8 mouse cellular contexts compared by ENCODE assay signal in genomic region chrX:157818207-157818920, GRCm38 (mm10). TPM values are rescaled to one million over a fixed set of nuclear protein-coding genes. Genes with fewer than 3 reads are reported as not detected.
DNase-seq lines count a peak whose midpoint lies in the region; ATAC-seq and TF ChIP-seq lines count a peak whose summit lies in the region.

Gene Klhl34 (plus strand): TSS chrX:157818435.

- H3K27me3 ChIP-seq in lung, postnatal 0 days (replicated peaks; ENCODE audit: insufficient read depth, low read length): no peaks in the 10 kb centered on the region
- no peaks in the 10 kb centered on the region for H3K27me3 ChIP-seq in thymus, adult 2 months (ENCODE audit: control insufficient read depth, insufficient read depth, low read length)

- intact Hi-C loops in heart, postnatal 10 days (cut with DNase I): no loop called here

- peak; percentile 10 for DNase-seq in lung, postnatal 0 days (ENCODE audit: low spot score)
- DNase-seq in lung, adult 2 months: no peak
- DNase-seq in embryo, embryonic 9.5 days (ENCODE audit: extremely low spot score): peak; percentile 15
- peak; percentile 8 to 23 for DNase-seq in heart, postnatal 10 days
- DNase-seq in thymus, adult 2 months: no peak
- no peak for DNase-seq in thymus, adult 18-20 months
- DNase-seq in adipocyte (ENCODE audit: low spot score): no peak

- H3K4me1 ChIP-seq in lung, postnatal 0 days (ENCODE audit: insufficient read depth, low read depth, low read length): no peaks in the 10 kb centered on the region
- peaks cover 2% of the 10 kb centered on the region for H3K4me1 ChIP-seq in lung, adult 2 months (ENCODE audit: control insufficient read depth, insufficient read depth, low read length)
- no peaks in the 10 kb centered on the region for H3K4me1 ChIP-seq in thymus, adult 2 months (replicated peaks; ENCODE audit: control insufficient read depth, insufficient read depth, low read length)

- no peak within 1 kb of the TSS for H3K9ac ChIP-seq in lung, postnatal 0 days (replicated peaks; ENCODE audit: low read depth)

- TF ChIP-seq CTCF in lung, postnatal 0 days (IDR thresholded peaks at IDR 0.05): no peak
- no peak for TF ChIP-seq CTCF in lung, adult 2 months (IDR thresholded peaks at IDR 0.05; ENCODE audit: insufficient read depth, low read length)
- no peak for TF ChIP-seq CTCF in thymus, adult 2 months (IDR thresholded peaks at IDR 0.05; ENCODE audit: borderline replicate concordance, control insufficient read depth, extremely low read depth, insufficient read depth, low read length, poor library complexity)

- peak within 1 kb of the TSS; percentile 49 for H3K4me2 ChIP-seq in lung, postnatal 0 days (replicated peaks; ENCODE audit: low read depth, low read length)

- no peak within 1 kb of the TSS for H3K27ac ChIP-seq in lung, postnatal 0 days (ENCODE audit: low read length)
- H3K27ac ChIP-seq in thymus, adult 2 months (ENCODE audit: control insufficient read depth, insufficient read depth, low read length): no peak within 1 kb of the TSS

- TF ChIP-seq POLR2A in lung, adult 2 months (IDR thresholded peaks at IDR 0.05; ENCODE audit: borderline replicate concordance, extremely low read depth, low read depth, low read length): no peak
- TF ChIP-seq POLR2A in thymus, adult 2 months (IDR thresholded peaks at IDR 0.05; ENCODE audit: control insufficient read depth, extremely low read depth, insufficient read depth, low read length, poor library complexity): no peak

- no peaks in the 10 kb centered on the region for H3K9me3 ChIP-seq in lung, postnatal 0 days (ENCODE audit: low read length)

- no peak within 1 kb of the TSS for H3K4me3 ChIP-seq in lung, postnatal 0 days (ENCODE audit: low read depth, low read length)
- no peak within 1 kb of the TSS for H3K4me3 ChIP-seq in lung, adult 2 months (replicated peaks; ENCODE audit: extremely low read depth, low read depth, low read length)
- no peak within 1 kb of the TSS for H3K4me3 ChIP-seq in thymus, adult 2 months (ENCODE audit: control insufficient read depth, insufficient read depth, low read length)

- WGBS in lung, postnatal 0 days: 37% methylated on average over 28 of the region's 28 CpGs
- 47% methylated on average over 28 of the region's 28 CpGs for WGBS in lung, adult 2 months
- WGBS in thymus, adult 2 months: 55% methylated on average over 28 of the region's 28 CpGs

- no peaks in the 10 kb centered on the region for H3K36me3 ChIP-seq in lung, postnatal 0 days (ENCODE audit: insufficient read depth, low read length)
- no peaks in the 10 kb centered on the region for H3K36me3 ChIP-seq in thymus, adult 2 months (ENCODE audit: control insufficient read depth, insufficient read depth, low read length)

- TF ChIP-seq EP300 in lung, postnatal 0 days (IDR thresholded peaks at IDR 0.05): no peak

- ATAC-seq in lung, postnatal 0 days: peak; percentile 58
- ATAC-seq in megakaryocyte progenitor cell, adult 5-6 weeks (replicated peaks; ENCODE audit: poor library complexity): peak; percentile 70

RNA-seq across cellular contexts. Expression of gene Klhl34, which starts in this region (rescaled TPM):
- polyA plus RNA-seq in lung, postnatal 0 days (2015; fragmentation: Nextera tagmentation; extraction: Ambion mirVana): 0.06 and 0.13 TPM in 2 replicates
- 0.27 TPM in 1 of 2 replicates, not detected in the other for polyA plus RNA-seq in lung, adult 2 months (2012; rRNA removed)
- total RNA-seq in heart, postnatal 10 days (2021): 1 to 10 TPM; 1.8 to 2.5 TPM
- total RNA-seq in megakaryocyte progenitor cell, adult 5-6 weeks (2015): not detected in 2 replicates
- total RNA-seq in megakaryocyte progenitor cell, adult 5-6 weeks (2017): not detected in 2 replicates
- polyA plus RNA-seq in thymus, adult 2 months (2012; rRNA removed): 0.15 TPM in 1 of 2 replicates, not detected in the other

Comparison
In these comparisons a context has a peak if more than half of its experiments do, and no peak if none do; other contexts are left out.
1. Peak in DNase-seq, ATAC-seq and H3K4me2 ChIP-seq in lung, postnatal 0 days; RNA of the gene not detected or under 1 TPM.
2. Peak in ATAC-seq in megakaryocyte progenitor cell, adult 5-6 weeks; RNA of the gene not detected or under 1 TPM.
3. DNase-seq: peak in embryo, embryonic 9.5 days (single experiment) and heart, postnatal 10 days (2 of 2); none in lung, adult 2 months (single experiment), thymus, adult 2 months (single experiment), thymus, adult 18-20 months (0 of 2) and adipocyte (single experiment).